Mouse (Mus musculus) 416B (cell line): ENCODE data around the gene 2010111I01Rik.
A peak's percentile ranks its signal among the peaks of the same experiment; 100 is the strongest.

ENCODE experiments used
- DNase-seq: peaks from one replicate; pipeline ENCODE4 v3.0.0; 2011; ENCODE audit warnings: low read depth

Gene 2010111I01Rik

DNA sequence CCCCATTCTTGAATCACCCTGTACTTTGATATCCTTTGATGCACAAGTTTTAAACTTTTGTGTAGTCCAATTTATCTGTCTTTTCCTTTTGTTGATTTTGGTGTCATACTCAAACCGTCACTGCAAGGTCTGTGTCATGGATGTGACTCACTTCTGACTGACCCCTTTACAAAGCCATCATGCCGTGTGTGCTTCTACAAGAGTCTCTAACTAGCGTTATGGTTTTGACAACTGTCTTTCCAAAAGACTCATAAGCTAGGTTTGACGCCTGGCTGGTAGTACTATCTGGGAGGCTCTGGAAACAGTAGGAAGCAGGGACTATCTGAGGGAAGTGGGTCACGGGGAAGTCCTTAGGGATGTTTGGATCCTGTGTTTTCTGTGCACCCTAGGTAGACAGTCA, 351.7 kb downstream of the 2010111I01Rik start:
- DNase-seq, result peak; percentile 31

DNA sequence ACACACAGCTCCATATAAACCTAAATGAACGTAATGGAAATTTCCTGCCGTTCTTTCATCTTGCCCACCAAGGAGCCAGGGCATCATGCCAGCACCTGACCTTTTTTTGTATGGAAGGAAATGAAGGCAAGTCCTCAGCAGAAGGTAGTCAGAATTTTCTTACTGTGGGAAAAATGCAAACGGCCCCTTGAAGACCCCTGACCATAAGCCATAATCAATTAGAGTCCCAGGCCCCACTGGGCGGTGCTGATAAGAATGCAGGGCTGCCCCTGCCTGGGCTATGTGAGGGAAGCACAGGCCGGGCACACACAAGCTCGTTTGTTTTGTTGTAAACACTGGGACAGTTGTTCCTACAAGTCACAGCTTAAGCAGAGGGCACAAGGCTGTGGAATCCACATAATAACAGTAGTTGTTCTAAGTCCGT, 353.0 kb downstream of the 2010111I01Rik start:
- DNase-seq, result no peak

DNA sequence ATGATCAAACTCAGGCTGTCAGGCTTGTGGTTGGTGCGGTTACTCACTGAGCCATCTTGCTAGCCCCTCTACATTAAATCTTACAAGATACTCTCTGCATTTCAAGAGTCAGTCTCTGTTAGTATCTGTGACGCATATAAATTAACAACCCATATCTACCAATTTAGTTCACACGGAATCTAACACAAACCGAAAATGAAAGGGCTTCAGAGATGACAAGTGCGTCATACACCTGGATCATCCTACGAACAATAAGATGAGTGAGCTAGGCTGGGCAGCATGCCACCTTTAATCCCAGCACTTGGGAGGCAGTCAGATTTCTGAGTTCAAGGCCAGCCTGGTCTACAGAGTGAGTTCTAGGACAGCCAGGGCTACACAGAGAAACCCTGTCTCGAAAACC, 355.1 kb downstream of the 2010111I01Rik start:
- DNase-seq, result no peak

DNA sequence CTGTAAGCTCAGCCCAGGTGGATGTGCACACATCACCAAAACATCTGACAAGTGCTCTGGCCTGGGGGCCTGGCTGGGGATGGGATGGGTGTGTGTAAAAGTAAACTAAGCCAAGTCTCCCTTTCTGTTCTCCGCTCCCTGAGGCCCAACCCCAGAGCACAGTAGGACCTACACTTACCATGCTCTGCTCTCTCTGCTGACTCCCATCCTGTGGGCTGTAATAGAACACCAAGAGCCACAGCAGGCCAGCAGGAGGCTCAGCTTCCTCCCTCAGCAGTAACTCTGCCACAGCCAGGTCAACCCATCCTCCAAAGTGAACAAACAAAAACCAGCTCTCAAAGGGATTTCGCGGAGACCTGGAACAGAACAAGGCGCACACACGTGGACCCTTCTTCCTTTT, 357.0 kb downstream of the 2010111I01Rik start:
- DNase-seq, result peak; percentile 67

DNA sequence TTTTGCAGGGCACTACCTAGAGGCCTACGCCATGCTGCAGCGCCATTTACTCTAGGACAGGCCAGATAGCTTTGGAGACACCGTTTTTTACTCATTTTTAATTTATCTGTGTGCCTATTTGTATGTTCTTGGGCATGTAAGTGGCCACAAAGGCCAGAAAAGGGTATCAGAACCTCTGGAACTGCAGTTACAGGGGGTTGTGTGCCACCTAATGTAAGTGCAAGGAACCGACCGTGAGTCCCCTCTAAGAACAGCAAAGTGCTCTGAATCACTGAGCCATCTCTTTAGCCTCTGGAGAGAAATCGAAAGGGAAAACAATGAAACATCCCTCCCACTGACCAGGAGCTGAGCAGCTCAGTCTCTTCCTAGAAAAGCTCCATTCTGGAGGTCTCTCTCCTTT, 358.1 kb downstream of the 2010111I01Rik start:
- DNase-seq, result no peak

DNA sequence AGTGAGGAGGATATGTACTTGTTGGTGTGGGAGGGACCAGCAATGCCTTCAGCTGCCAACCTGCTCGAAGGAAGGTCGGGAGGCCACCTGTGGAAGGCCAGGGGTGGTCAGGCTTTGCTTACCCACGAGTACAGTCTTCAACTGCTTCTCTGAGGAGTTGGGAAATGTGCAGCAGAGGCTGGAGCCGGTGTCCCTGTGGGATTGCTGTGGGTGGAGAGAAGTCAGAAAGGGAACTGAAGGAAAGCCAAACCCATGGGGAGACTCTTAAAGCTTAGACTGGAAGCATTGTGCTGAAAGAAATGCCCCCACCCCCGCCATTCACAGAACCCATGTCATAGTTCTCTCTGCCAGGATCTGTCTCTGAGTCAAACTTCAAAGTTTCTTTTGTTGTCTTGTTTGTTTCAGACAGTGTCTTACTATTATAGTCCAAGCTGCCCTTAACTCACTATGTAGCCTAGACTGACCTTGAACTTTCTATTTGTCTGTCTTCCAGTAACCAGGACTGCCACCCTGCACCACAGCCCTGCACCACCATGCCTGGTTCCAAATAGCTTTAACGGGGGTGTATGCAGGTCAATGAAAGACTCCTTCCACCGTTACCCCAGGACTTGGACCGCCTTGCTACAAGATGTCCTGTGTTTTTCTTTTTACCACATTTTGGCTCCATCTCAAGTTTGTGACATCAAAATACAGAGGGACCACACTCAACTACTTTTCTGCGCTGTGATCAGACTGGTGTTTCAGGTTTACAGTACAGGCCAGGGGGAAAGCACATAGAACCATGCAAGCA, 358.8 kb downstream of the 2010111I01Rik start:
- DNase-seq, result no peak

DNA sequence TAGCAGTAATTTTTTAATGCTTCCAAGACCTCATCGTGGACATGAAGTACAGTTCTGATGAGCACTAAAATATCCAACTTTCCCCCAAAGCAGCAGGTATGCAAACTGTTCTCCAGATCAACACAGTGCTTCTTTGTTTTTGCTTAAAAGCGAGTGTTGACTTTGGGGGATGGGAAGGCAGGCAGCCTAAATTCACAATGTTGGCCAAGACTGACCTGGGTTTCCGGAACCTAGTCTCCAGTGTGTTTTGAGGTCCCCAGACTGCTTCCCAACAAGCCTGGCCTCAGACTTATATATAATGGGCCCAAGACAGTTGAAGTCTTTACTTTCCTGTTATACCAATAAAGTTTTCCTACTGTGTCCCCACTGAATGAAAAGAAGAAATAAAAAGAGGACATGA, 359.6 kb downstream of the 2010111I01Rik start:
- DNase-seq, result no peak

DNA sequence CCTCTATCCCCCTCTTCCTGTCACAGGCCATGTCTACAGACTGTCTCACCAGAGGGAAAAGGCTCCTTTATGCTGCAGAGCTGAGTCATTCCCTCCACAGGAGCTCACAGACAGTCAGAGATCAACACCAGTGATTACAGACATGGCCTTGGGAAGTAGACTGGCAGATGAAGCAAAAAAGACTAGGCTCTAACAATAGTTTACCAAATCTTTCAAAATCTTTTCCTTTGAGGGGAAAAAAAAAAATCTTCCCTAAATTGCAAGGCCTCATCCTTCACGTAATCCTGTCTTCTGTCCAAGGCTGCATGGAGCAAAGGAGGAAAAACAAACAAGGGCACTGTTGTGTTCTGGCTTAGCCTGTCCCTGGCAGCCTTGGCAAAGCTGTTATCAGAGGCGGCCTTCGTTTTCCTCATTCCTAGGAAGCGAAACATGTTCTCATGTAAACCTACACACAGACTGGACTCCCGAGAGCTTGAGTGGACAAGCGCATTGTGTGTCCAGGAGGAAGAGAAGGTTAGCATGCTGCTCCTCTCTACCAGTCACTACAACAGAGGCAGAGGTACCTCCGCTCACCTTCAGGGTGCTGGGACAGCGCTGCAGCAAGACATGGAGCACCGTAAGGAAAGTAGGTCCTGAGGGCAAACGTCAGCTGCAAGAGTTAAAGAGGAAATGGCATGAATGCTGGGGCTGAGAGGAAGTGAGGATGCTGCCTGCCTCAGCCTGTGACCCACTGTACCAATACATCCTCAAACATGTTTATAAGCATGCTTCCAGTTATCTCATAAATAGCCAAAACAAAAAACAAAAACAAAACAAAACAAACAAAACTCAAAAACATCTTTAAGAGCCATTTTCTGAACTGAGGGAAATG, 360.5 kb downstream of the 2010111I01Rik start:
- DNase-seq, result peak; percentile 94

DNA sequence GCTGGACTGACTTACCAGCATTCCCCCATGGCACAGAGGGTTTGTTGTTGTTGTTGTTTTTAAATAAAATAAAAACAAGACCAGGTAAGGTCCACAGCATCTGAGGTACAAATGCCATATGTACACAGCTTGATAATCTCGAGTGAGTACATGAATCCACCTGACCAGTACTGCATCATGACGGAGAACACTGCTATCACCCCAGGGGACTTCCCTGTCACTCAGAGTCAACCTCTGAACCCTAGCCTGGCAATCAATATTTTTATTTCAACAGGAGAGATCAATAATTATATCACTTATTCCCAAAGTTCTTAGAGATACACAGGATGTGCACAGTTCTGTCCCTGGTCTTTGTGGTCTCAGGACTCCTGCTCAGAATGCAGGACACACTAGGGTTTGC, 361.3 kb downstream of the 2010111I01Rik start:
- DNase-seq, result no peak

DNA sequence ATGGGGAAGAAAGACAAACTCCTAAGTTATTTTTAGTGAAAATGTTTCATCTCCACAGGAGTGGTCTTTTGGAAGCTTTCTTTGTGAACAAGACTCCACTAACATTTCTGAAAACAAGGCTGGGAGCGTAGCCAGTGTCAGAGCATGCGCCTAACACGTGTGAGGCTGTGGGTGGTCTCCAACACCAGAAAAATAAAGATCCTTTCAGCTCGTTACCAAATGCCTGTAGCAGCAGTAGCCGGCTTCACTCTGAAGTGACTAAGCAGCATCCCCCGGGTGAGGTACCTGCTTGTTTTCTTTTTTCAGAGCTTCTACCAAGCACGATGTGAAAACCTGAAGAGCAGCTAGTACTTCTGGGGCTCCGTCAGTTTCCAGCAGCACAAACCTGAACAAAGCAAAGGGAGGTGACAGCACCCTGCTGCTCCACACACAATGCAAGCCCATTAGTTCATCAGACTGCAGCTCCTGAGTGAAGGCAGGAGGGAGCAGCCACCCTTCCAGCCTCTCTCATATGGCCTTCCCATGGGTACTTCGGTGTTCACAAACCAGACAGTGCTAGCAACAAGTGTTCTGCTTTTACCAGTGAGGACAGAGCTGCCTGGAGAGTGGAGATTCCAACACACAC, 365.7 kb downstream of the 2010111I01Rik start:
- DNase-seq, result no peak

DNA sequence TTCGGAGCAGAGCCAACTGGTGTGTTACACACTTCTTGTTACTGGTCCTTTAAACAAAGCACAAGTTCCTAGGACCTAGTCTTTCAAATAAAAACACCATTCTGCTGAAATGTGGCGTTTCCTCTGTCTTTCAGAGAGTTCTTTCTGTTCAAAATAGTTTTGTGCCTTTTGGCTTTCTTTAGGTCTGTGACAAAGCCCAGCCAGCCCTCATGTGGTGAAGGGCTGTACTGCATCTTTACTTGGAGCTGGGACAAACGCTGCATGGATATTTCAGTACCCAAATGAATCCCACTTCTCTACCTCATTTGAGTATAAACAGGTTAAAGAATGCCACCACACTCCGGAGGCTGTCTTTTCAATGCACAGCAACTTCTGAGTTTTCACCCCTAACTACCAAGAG, 366.7 kb downstream of the 2010111I01Rik start:
- peak; percentile 64 for DNase-seq

DNA sequence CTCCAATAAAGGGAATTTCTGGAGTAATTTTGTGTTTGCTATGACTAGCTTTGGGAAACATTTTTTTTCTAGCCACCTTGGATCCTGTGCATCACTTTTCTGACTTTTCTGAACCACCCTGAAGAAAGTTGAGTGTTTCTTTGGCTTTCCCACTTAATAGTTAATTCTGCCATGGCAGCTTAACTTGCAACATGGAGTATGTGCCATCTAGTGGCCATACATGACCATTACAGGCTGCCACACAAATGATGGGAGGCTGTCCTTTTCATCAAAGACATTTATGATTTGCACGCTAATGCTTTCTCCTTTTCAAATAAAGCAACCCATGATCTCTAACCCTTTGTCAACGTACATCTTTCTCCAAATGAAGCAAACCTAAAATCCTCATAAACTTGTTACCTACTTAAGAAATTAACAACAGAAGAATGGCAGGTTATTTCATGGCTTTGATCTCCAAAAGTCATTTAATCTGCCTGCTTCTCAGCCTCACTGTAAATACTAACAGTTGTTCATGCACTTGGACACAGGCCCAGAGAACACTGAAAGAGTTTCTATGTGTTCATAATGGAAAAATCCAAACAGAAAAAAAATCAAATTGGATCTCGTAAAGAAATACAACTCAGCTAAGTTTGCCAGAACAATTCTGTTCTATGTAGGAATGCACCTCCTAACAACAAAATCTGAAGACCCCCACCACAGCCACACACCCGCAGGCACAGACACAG, 368.0 kb downstream of the 2010111I01Rik start:
- DNase-seq, result peak; percentile 80

DNA sequence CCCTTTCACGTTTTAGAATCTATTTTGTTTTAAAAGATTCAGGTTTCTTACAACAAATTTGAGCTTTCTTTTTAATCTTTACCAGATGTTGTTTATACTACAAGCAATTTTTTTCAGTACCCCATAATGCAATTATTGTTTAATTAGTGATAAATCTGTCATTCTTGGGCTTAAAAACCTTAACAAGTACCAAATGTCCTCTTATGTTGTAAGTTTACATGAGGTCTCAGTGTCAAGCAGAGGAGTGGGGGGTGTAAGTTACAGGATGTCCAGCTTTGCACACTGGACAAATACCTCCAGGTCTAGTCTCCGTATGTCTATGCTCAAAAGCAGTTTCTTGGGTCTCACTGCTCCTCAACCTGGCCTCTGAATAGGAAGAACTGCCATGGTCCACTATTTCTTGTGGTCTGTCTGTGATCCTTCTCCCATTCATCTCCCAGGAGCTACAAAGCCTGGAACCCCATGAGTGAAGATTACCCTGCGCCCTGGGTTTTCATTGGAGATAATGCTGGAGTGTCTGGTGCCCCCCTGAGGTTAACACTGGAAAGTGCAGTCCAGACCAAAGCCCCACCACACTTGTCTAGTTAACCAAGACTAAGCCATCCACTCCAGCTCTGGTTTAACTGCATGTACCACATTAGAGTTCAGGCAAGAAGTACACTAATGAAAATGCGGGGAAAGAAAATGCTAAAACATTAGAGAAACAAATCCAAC, 370.9 kb downstream of the 2010111I01Rik start:
- peak; percentile 54 for DNase-seq

DNA sequence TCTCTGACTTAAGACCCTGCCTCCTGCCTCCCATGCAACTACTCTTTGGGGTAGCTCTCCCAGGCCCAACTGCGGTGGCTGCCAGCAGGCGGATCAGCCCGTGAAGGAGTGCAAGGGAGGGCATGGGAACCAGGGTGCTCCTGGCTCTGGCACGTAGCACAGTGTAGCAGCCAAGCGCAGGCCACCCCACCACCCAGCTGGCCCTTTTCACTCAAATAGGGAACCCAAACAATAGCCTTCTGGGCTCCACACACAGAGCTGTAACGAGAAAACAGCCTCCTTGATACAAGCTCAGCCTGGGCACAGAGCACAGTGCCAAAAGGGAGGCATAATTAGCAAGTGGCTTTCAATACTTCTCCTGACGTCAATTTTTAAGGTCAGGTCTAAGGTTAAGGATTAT, 371.6 kb downstream of the 2010111I01Rik start:
- no peak for DNase-seq

DNA sequence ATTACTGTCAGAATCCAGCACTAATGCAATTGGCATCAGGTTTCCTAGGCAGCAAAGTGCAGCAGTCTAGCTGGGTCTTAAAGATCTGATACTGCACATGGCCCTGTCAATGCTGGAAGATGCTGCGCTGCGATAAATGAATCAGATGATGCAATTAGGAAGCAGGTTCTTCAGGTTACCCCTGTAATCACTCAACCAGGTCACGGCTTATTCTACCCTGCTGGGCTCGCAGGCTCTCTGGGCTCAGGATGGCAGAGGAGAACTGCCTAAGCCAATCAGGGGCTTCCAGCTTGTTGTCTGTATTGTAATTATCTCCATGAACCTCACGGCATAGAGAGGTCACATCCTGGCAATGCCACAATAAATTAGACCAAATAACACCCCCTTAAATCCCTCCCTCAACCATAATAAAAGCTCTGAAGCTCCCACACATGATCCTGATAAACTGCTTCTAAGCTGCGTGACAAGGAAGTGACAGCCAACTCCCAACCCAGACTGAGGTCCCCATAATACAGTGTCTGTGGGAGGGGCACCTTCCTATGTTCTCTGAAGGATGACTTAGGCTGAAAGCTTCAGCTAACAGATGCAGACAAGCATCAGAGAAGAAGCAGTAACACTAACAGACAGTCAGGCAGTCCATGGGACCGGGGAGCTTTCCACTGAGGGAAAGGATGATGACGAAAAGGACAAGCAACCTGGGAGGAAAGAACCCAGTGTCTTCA, 372.7 kb downstream of the 2010111I01Rik start:
- DNase-seq, result no peak

DNA sequence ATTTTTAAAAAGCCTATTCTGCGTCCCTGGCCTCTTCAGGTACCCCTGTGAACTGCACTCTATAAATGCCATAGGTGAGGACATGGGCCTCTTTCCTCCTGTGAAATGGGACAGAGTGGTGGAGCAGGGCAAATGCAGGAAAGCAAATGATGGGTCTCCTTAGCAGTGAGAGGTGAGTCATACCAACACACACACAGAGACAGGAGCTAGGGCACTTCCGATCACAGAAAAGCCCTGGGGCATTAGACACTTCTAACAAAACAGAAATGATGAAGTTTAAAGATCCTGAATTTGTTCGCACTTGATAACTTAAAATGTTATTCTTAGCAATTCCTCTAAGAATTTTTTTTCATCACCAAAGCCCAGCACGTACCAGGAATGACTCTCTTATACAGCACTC, 375.3 kb downstream of the 2010111I01Rik start:
- DNase-seq, result no peak

DNA sequence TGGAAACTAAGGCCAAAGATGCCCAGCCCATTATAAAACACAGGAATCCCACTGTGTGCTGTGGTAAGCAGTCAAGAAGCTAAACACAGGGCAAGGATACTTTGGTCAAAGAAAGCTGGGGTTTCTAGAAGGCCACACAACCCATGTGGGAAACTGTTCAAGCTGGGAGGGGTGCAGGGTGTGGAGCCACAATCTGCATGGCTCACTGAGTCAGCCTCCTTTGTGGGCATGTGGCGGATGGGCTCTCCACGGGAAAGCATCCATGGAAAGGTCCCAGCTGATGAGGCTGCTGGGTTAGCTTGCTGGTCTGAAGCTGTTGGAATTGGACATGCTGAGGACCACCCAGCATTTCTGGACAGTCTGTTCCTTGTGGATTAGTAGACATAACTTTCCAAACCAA, 378.1 kb downstream of the 2010111I01Rik start:
- DNase-seq, result peak; percentile 29

DNA sequence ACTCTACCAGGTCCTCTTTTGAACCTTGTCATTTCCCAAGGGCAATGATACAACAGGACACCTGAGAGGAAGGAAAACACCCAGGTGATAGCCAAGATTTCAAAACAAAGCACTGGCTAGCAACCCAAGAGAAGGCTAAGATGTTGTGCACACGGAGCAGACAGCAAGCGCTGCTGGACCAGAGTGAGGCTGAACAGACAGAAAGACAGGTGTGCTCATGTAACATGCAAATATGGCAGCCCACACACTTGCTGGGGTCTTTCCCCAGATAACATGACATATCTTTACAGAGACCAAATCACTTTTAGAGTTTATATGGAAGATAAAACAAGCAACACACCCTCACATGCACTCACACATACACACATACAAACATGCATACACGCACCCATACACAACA, 379.8 kb downstream of the 2010111I01Rik start:
- no peak for DNase-seq

DNA sequence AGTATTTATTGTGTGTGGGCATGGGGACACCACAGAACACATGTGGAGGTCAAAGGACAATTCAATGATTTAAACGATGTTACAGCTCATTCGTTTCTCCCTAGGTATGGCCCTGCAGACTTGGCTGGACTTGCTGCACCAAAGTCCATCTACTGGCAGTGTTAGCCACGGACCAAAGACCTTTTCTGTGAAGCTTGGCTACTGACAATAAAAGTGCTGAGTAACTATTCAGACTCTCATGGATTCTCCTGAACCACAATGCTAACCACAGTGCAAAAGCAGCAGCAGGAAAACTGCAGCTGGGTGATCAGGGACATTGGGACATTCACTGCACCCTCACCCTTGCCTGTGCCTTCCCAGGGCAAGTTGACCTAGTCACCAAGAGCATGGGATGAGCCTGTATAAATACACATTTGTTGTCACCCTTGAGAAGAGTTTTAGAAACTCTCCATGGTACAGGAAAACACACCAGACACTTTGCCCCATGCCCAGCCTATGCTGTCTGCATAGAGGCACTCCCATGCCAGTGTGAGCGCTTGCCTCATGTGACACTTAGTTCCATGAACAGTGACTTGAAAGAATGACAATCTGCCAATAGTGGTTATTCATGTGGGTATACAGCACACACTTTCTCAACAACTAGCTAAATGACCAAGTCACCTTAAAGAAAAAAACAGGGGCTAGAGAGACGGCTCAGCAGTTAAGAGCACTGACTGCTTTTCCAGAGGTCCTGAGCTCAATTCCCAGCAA, 381.0 kb downstream of the 2010111I01Rik start:
- no peak for DNase-seq

DNA sequence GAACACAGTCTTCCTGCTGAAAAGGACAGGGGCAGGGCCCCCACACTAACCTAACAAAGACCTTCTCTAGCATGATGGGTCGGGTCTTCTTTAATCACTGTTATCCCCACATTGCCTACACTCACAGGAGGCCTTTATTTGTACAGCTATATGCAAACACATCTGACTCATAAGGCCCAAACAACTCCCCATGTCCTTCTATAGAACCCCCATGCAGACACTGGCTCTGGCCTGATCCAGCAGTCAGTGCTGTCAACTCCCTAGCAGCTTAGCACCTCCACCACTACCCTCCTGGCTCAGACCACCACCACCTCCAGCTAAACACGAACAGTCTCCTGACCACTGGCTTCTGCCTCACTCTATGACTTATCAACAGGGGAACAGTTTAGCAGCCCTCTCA, 382.9 kb downstream of the 2010111I01Rik start:
- DNase-seq, result no peak
